In the genomic region with DNA sequence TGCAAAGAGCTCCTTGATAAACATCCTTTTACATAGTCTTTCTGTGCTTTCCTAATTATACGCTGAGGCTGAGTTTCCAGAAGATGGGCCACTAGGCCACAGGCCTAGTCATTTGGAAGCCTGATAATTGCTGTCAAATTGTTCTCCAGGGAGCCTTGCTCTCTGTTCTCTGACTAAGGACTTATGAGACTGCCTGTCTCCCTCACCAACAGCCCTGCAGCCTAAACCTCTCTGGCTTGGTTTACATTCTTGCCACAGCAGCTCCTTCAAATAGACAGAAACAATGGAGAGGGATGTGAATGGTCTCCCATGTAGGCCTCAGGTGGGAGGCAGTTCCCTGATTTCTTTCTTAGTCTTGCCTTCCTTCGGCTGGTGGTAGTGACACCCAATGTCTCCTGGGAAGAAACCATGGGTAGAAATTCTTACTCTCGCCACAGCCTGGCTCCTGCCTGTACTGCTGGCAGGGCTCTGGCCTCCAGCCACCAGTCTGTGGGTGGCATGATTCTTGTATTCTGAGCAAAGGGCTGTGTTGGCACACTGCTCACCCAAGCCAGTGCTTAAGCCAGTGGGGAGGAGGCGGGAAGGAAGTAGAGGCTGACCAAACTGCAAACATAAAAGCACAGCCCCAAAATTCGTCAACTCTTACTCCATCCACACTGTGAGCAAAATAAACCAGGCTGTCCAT, we compare ENCODE assay signal across 8 mouse cellular contexts.
A peak's percentile ranks its signal among the peaks of the same experiment; 100 is the strongest.
DNase-seq lines count a peak whose midpoint lies in the region; ATAC-seq and TF ChIP-seq lines count a peak whose summit lies in the region.

No protein-coding gene starts in this region.

- 0 out of 2 replicates have a peak, but pooled peaks have one; percentile 44 for ATAC-seq in lung, embryonic 14.5 days (ENCODE audit: insufficient read depth)
- ATAC-seq in lung, postnatal 0 days = no peak

- no peak for TF ChIP-seq EP300 in lung, postnatal 0 days (IDR thresholded peaks at IDR 0.05)

- H3K36me3 ChIP-seq in lung, embryonic 14.5 days (ENCODE audit: insufficient read depth) = no peaks in the 10 kb centered on the region
- H3K36me3 ChIP-seq in lung, postnatal 0 days (ENCODE audit: insufficient read depth, low read length) = no peaks in the 10 kb centered on the region

- WGBS in lung, embryonic 14.5 days = 74% methylated on average over 5 of the region's 5 CpGs
- 70% methylated on average over 5 of the region's 5 CpGs for WGBS in lung, postnatal 0 days

- H3K4me3 ChIP-seq in lung, embryonic 14.5 days (ENCODE audit: low read depth, low read length) = no peak overlapping the region
- H3K4me3 ChIP-seq in lung, postnatal 0 days (ENCODE audit: low read depth, low read length) = no peak overlapping the region

- H3K27ac ChIP-seq in lung, embryonic 14.5 days (ENCODE audit: low read depth) = no peak overlapping the region
- H3K27ac ChIP-seq in lung, postnatal 0 days (ENCODE audit: low read length) = no peak overlapping the region

- intact Hi-C loops in left cerebral cortex, postnatal 10 days (cut with DNase I) = no loop called here

- H3K4me1 ChIP-seq in lung, embryonic 14.5 days (ENCODE audit: insufficient read depth) = no peaks in the 10 kb centered on the region
- H3K4me1 ChIP-seq in lung, postnatal 0 days (ENCODE audit: insufficient read depth, low read depth, low read length) = no peaks in the 10 kb centered on the region

- TF ChIP-seq CTCF in lung, embryonic 14.5 days (IDR thresholded peaks at IDR 0.05; ENCODE audit: low read depth) = no peak
- TF ChIP-seq CTCF in lung, postnatal 0 days (IDR thresholded peaks at IDR 0.05) = no peak

- H3K27me3 ChIP-seq in lung, embryonic 14.5 days (ENCODE audit: insufficient read depth, low read length) = no peaks in the 10 kb centered on the region
- H3K27me3 ChIP-seq in lung, postnatal 0 days (replicated peaks; ENCODE audit: insufficient read depth, low read length) = no peaks in the 10 kb centered on the region

- no peak overlapping the region for H3K4me2 ChIP-seq in lung, embryonic 14.5 days
- H3K4me2 ChIP-seq in lung, postnatal 0 days (replicated peaks; ENCODE audit: low read depth, low read length) = no peak overlapping the region

- DNase-seq in lung, embryonic 14.5 days = no peak
- no peak for DNase-seq in lung, postnatal 0 days (ENCODE audit: low spot score)
- peak; percentile 66 for DNase-seq in cerebellum, adult 11 months
- peak; percentile 67 to 77 for DNase-seq in frontal cortex, postnatal 36 days (ENCODE audit: low spot score in 2 of 2)
- DNase-seq in left cerebral cortex, postnatal 10 days (ENCODE audit: extremely low spot score in 1 of 2, low spot score in 2 of 2) = peak; percentile 60 to 66
- DNase-seq in right cerebral cortex, postnatal 4 days = peak; percentile 61
- DNase-seq in thymus, postnatal 14 days = no peak
- no peak for DNase-seq in thymus, postnatal 4 days

- no peak overlapping the region for H3K9ac ChIP-seq in lung, embryonic 14.5 days
- no peak overlapping the region for H3K9ac ChIP-seq in lung, postnatal 0 days (replicated peaks; ENCODE audit: low read depth)

- no peaks in the 10 kb centered on the region for H3K9me3 ChIP-seq in lung, embryonic 14.5 days (ENCODE audit: low read depth, low read length)
- H3K9me3 ChIP-seq in lung, postnatal 0 days (ENCODE audit: low read length) = no peaks in the 10 kb centered on the region

Comparison
In these comparisons a context has a peak if more than half of its experiments do, and no peak if none do; other contexts are left out.
1. DNase-seq: peak in cerebellum, adult 11 months (single experiment), frontal cortex, postnatal 36 days (2 of 2), left cerebral cortex, postnatal 10 days (2 of 2) and right cerebral cortex, postnatal 4 days (single experiment); none in lung, embryonic 14.5 days (single experiment), lung, postnatal 0 days (single experiment), thymus, postnatal 14 days (single experiment) and thymus, postnatal 4 days (single experiment).